Mouse (Mus musculus) testis, adult 10 weeks (tissue): Measurements from ENCODE around the gene Tas2r123. TPM values are rescaled to one million over a fixed set of nuclear protein-coding genes. Genes with fewer than 3 reads are reported as not detected.

Source experiments
- polyA plus RNA-seq: library from polyadenylated mRNA; stranded (reverse); fragments of 350-450 nt; fragmentation: Illumina TruSeq; extraction: RNeasy Lipid Tissue Mini Kit (QIAGEN cat#74804); gene quantifications from one replicate; pipeline ENCODE4 v1.2.3, GENCODE M21; 2014; ENCODE audit warnings: low read depth, low replicate concordance

The Tas2r123 gene
- not detected for polyA plus RNA-seq

DNA sequence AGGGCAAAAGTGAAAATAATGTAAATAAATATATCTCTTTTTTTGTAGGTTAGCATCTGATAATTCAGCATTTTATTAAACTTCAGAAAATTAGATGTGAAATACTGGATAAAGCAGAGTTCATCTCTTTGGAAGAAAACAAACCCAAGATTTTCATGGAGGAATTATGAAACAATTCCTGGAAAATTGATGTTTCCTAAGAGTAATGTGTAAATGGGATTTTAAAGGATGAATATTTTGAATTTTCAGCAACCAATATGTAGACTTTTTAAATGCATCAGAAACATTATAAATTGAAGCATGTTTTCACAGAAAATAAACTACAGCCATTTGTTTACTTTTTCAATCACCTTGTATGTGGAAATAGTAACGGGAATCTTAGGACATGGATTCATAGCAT, at the start of gene Tas2r123:
Tas2r123 (plus strand) TSS at position 301 of the 400 bp plus-strand sequence.

GRCm38 (mm10) chr6:132802518-132802917, 44.4 kb upstream of the Tas2r123 start, which contains the start of gene Tas2r117:
Tas2r117 (plus strand) TSS chr6:132802818.

GRCm38 (mm10) chr6:132855138-132855537, 8.2 kb downstream of the Tas2r123 start, which contains the start of gene Tas2r116:
Tas2r116 (plus strand) TSS chr6:132855438.

GRCm38 (mm10) chr6:132867708-132868107, 20.8 kb downstream of the Tas2r123 start, which contains the start of gene Tas2r110:
Tas2r110 (plus strand) TSS chr6:132868008.

GRCm38 (mm10) chr6:132892711-132893110, 45.8 kb downstream of the Tas2r123 start, which contains the start of gene Tas2r113:
Tas2r113 (plus strand) TSS chr6:132893011.

Other genes starting within 250 kb of the Tas2r123 start
- not detected for gene A630073D07Rik, start 195.6 kb upstream of the Tas2r123 start, polyA plus RNA-seq
- not detected for gene Tas2r120, start 190.2 kb upstream of the Tas2r123 start, polyA plus RNA-seq
- gene Tas2r121, start 146.1 kb upstream of the Tas2r123 start, polyA plus RNA-seq, result not detected
- not detected for gene Tas2r122, start 135.2 kb upstream of the Tas2r123 start, polyA plus RNA-seq
- gene Tas2r115, start 109.1 kb upstream of the Tas2r123 start, polyA plus RNA-seq, result not detected
- gene Tas2r124, start 92.4 kb upstream of the Tas2r123 start, polyA plus RNA-seq, result not detected
- not detected for gene Tas2r102, start 85.0 kb upstream of the Tas2r123 start, polyA plus RNA-seq
- not detected for gene Tas2r136, start 69.0 kb upstream of the Tas2r123 start, polyA plus RNA-seq
- not detected for gene Tas2r117, start 44.3 kb upstream of the Tas2r123 start, polyA plus RNA-seq
- not detected for gene Tas2r116, start 8.3 kb downstream of the Tas2r123 start, polyA plus RNA-seq
- gene Tas2r110, start 20.9 kb downstream of the Tas2r123 start, polyA plus RNA-seq, result not detected
- gene Tas2r113, start 45.9 kb downstream of the Tas2r123 start, polyA plus RNA-seq, result not detected
- 0.39 TPM for gene Tas2r125, start 62.5 kb downstream of the Tas2r123 start, polyA plus RNA-seq
- not detected for gene Tas2r129, start 104.0 kb downstream of the Tas2r123 start, polyA plus RNA-seq
- gene Tas2r131, start 110.8 kb downstream of the Tas2r123 start, polyA plus RNA-seq, result not detected
- gene Tas2r109, start 133.8 kb downstream of the Tas2r123 start, polyA plus RNA-seq, result not detected
- gene Tas2r103, start 190.0 kb downstream of the Tas2r123 start, polyA plus RNA-seq, result 0.32 TPM
- gene Tas2r140, start 208.7 kb downstream of the Tas2r123 start, polyA plus RNA-seq, result 0.81 TPM